Mouse (Mus musculus): ENCODE results near the gene Anapc13. TPM values are rescaled to one million over a fixed set of nuclear protein-coding genes. Genes with fewer than 3 reads are reported as not detected.

The Anapc13 gene
- total RNA-seq (2017) = 141 and 189 TPM in 2 replicates

DNA sequence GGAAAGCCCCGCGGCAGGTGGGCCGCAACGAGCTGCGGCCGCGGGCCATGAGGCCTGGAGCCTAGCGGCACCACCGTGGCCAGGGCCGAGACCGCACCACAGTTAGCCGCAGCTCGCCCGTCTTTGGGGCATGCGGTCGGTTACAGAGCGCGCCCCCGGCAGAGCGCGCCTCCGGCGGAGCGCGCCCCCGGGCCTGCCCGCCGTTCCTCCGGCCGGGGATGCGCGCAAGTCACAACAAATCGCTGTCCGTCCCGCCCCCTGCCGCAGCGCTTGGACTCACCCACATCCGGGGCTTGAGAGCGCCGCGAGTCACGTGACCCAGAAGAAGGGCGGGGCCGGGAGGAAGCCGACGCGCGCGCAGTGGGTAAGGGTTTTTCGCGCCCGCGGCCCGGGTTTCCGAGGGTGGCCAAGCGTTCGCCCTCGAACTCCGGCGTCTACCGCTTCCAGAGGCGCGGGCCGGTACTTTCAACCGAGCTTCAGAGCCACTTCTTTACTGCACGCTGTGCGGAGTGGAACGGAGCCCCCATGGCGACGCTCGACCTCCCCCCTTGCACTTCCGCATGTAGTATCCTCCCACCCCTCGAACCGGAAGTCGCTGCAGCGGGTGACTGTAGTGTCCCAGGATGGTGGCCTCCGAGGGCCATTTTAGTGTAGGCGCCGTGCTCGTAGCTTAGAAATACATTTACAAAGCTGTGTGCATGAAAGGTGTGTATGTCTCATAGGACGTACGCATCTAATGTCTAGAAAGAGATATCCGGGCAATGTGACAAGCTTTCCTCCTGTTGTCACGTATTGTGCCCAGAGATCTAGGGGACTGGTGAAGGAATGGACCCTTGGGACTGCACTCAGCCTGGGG lies at the start of gene Anapc13, which contains the start of gene Cep63:
Anapc13 (plus strand) TSS at position 314 of the 856 bp plus-strand sequence.
Cep63 (minus strand) TSS at position 552 of the 856 bp plus-strand sequence.
- peak; percentile 84 for ATAC-seq (replicated peaks; ENCODE audit: low read depth, poor library complexity, severe bottlenecking)

DNA sequence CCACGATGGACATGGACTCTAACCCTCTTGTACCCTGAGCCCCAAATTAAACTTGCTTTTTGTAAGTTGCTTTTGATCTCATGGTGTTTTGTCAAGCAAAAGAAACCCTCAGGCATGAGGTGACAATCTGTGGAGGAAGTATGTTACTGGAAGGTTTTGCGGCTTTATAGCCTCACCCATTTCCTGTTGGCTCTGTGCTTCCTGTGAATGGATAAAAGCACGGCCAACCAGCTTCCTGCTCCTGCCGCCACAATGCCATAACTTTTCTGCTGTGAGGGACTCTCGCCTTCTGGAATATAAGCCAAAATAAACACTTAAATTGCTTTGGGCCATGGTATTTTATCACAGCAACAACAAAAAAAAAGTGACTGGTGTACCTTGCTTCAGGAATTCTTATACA lies 48.6 kb upstream of the Anapc13 start:
- peak; percentile 78 for ATAC-seq (replicated peaks; ENCODE audit: low read depth, poor library complexity, severe bottlenecking)

DNA sequence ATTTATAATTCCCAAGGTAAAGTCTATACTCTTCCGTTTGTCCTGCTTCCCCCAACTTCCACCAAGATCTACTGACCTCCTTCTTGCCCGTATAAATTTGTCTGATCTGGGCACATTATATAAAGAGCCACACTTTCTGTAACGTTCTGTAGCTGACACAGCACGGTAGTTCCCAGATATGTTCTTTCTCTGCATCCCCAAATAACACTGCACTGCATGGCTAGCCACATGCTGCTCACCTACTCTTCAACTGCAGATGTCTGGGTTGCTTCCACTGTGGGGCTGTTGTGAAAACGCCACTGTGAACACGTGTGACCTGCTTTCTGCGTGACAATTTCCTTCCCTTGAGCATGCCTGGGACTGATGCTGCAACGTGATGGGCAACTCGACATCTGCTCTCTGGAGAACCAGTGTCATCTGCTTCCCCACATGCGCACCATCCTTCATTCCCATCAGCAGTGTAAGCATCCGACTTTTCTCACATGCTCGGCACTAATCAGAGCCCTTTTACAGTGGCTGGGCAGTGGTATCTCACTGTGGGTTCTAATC lies 44.1 kb upstream of the Anapc13 start:
- no peak for ATAC-seq (replicated peaks; ENCODE audit: low read depth, poor library complexity, severe bottlenecking)

DNA sequence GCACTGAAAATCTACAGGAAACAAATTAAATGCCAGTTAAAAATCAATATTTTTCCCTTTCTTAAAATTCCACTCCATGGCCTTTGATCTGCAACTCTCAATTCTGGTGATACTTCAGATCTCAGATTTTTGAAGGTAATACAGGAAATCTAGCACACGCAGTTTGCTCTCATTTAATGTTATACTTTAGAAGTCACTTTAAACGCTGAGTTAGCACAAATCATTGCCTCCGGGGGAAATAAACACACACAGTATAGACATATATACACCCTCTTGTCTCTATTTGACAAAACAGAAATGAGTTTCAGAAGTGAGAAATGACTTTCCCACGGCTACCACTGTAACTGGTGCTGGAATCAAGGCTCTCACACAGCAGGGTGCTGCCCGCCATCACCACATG lies 38.7 kb upstream of the Anapc13 start:
- ATAC-seq (replicated peaks; ENCODE audit: low read depth, poor library complexity, severe bottlenecking) = no peak

DNA sequence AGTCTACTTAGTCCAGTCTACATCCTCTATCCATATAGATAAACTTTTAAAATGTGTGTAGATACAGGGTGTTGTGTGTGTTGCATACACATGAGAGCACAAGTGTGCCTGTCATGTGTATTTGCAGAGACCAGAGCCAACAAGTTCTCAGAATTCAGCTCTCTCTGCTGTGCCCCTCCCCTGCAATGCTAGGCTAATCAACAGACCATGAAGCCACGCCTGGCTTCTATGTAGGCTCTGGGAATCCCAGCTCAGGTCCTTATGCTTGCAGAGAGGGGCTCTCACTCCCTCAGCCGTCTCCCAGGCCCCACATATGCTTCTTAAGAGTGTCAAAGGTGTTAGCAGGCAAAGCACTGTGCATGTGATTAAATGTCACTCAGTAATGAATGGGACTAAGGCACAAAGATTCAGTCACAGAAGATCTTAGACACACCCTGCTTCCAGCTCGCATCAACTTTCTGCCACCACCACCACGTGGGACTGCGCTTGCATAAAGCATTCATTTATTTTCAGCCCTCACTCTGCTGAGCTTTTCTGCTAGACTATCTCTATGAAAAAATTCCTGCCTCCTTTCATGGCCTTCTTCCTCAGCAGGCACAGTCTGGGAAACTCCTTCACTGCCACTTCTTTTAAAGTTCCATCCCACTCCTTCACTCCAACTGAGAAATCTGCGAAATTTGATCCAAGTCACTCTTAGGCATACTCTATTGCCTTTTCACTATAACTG lies 31.3 kb upstream of the Anapc13 start:
- no peak for ATAC-seq (replicated peaks; ENCODE audit: low read depth, poor library complexity, severe bottlenecking)

DNA sequence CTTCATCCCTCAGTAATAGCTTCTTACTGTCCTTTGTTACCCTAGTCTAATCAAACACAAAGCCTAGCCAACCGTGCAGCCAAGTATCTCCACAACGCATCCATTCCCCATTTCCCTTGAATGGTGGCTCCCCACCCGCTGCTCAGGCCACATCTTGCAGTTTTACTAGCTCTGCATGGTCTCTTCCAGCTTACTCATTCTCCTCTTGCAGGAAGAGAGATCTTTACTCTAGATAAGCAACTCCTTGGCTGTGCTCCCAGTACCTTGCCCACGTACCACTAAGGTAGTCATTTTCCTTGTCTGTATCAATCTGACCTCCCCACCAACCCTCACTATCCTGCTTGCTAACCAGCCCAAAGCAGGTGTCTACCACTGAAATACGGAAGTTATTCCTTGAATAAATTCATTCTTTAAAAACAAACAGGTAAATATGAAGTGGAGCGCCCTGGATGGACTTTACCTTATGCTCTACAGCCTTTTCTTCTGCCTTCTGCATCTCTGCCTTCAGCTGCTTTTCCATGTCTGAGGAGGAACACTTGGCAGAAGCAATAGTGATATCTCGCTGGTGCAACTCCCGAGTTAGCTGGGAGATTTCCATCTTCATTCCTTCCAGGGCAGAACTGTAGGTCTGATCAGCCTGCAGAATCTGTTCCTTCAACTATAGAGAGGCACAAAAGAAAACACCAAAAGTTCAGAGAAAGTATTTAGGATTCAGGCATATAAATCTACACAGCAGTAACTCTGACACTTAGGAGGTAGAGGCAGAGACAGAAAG lies 30.2 kb upstream of the Anapc13 start:
- ATAC-seq (replicated peaks; ENCODE audit: low read depth, poor library complexity, severe bottlenecking) = no peak

DNA sequence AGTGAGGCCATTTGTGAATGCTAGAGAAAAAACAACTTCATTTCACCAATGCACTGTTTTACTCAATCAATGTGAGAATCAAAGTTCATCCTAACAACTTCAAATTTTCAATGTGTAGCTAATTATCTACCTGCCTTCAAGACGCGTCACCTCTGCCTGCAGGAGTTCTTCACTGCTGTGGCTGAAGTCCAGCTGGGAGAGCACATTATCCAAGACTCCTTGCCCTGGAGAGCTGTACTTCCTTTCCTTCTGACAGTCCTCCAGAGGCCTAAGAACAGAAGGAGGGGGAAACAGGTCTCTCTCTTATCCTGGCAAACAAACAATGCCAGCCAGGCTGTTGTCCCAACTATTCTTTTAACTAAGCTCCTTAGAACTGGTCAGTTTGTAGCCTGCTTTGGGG lies 24.9 kb upstream of the Anapc13 start:
- ATAC-seq (replicated peaks; ENCODE audit: low read depth, poor library complexity, severe bottlenecking) = no peak

DNA sequence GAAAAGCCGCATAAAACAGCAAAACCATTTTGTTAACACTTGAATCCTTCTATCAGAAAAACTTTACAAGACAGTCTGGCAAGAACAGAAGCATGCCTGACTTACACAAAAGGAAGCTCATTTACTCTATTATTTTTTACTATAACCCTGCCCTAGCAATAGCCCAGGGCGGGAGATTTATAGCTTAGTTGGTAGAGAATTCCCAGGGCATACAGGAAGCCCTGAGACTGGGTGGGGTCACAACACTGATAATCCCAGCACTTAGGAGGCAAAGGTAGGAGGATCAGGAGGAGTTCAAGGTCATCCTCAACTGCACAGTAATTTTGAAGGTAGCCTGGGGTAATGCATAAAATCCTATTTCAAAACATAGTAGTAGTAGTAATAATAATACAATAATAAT lies 24.4 kb upstream of the Anapc13 start:
- ATAC-seq (replicated peaks; ENCODE audit: low read depth, poor library complexity, severe bottlenecking) = no peak

DNA sequence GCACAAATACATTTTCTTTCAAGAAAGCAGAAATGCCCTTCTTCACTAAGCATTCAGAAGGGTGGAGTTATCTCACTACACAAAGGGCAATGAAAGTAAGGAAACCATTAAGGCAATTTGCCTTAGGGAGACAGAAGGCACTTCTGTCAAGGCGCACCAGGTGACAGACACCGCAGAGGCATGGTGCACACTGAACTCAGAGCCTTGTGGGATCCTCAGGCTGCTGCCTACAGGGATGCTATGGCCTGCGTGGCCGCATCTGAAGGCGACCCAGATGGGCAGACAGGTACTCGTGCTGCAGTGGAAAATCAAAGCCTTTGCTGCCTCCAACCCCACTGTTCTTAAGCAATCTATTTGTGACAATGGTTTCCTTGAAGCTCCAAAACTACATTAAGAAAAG lies 20.9 kb upstream of the Anapc13 start:
- ATAC-seq (replicated peaks; ENCODE audit: low read depth, poor library complexity, severe bottlenecking) = no peak

DNA sequence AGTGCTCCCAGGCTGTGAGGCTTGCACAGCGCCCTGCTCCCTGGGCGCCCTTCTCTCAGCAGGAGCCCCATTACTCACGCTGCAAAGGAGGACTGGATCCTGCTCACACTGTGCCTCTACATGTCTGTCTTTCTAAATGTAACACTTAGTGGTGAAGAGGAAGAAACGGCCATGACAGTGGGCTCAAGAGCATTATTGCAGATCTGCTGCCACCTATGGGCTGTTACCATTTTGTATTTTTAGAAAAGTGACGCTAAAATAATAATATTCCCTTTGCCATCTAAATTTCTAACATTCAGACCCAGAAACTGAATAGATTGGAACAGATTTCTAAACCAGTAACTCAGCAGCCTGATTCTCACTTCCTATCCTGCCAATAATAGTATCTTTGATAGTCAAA lies 18.6 kb upstream of the Anapc13 start:
- no peak for ATAC-seq (replicated peaks; ENCODE audit: low read depth, poor library complexity, severe bottlenecking)

DNA sequence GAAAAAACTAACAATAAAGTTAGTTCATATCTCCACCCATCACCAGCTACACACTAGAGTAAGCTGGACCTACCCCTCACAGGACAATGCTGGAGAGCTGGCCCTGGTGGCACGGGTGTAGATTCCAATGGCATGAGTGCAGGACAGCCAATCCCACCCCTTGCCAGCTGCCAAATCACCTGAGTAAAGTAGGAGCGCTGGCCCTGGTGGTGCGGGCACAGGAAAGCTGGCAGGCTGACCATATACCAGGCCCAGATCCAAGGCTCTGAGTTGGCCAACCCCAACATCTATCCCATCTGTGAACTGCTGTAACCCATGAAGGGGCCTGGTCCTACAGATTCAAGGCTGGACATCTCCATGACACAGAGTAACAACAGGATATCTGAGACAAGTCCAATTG lies 16.9 kb upstream of the Anapc13 start:
- no peak for ATAC-seq (replicated peaks; ENCODE audit: low read depth, poor library complexity, severe bottlenecking)

DNA sequence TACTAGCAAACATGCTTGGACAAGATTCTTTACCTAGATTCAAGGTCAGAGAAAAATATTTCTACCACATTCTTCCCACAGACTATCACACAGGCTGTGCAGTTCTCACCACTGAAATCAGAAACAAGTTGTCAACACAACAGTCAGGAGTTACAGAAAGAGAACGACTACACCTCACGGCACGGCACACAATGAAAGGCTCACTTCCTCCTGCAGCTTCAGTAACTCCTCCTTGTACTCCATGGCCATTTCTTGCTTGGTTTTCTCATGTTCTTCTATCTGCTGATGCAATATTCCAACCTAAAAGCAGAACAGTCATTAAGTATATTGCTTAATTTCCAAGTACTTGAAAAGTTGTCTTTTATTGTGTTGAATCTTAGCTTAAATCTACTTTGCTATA lies 11.0 kb upstream of the Anapc13 start:
- ATAC-seq (replicated peaks; ENCODE audit: low read depth, poor library complexity, severe bottlenecking) = peak; percentile 71

DNA sequence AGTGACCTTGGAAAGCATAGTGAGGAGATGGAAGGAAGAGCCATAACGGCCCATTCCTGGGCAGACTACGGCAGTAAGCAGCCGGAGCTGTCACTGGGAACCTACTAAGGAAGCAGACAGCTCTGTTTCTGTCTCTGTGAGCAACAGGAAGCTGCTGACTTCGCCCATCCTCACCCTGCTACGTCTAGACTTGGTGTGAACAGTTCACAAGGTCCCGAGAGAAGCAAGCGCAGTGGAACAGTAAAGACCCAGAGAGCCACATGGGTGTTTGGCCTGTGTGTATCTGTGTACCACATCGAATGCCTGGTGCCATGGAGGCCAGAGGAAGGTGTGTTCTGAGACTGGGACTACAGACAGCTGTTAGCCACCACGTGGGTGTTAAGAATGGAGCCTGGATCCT lies 9.8 kb upstream of the Anapc13 start:
- no peak for ATAC-seq (replicated peaks; ENCODE audit: low read depth, poor library complexity, severe bottlenecking)

DNA sequence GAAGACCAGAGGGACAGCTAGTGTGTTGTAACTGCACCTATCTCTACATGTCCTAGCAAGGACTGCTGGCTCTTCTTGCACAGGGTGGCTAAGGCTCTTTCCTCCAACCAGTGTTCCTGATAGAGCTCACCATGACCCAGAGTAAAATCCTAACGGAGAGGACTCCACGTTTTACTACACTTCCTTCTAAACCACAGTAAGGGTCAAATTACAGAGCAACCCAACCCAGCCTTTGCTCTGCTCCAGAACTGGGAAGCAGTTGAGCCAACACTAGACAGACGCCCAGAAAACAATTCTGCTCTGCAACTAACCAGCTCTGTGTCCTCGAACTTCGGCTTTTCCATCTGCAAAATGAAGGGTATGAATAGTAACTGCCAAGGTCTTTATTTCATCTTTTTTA lies 4.7 kb upstream of the Anapc13 start:
- ATAC-seq (replicated peaks; ENCODE audit: low read depth, poor library complexity, severe bottlenecking) = no peak

DNA sequence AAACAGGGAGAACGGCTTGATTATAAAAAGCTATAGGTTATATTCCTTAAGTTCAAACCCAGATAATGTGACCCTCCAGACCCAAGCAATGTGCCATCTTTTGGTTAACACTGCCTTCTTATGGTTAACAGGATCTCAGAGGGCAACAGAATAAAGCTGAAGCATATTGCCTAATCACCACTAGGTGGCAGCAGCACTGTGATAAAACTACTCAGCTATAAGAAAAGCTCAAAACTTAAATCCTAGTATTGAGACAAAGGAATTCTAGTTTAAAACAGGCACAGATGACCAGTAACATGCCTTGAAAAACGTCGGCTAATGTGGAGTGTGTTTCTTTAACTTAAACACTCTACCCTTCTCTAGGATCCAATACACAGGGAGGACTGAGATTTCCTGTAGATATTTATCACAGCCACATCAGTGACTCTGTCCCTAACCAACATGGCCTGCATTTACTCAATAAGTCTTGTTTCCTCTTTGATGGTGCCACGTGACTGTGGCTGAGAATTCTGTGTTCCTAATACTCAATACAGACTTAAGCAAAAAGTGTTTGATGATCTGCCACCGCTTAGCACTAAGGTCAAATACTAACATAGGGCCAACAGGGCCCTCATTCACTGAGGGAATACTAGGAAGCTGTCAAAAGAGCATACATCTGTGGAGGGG lies 3.8 kb upstream of the Anapc13 start:
- ATAC-seq (replicated peaks; ENCODE audit: low read depth, poor library complexity, severe bottlenecking) = peak; percentile 27; the same call in 1 of the 2 replicates

DNA sequence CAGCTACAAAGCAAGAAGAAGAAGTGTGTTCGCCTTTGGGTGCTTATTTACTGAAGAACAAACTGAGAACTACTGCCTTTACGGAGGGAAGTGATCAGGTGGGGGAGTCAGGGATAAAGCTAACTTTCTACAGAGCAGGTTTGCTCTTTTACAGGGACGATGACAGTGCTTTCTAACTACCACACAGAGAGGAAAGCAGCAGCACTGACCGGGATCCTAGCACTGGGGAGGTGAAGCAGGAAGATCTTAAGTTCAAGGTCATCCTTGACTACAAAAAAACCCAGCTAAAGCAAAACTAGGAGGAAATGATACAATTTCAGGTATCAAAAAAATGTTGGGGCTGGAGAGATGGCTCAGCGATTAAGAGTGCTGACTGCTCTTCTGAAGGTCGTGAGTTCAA lies 3.2 kb upstream of the Anapc13 start:
- ATAC-seq (replicated peaks; ENCODE audit: low read depth, poor library complexity, severe bottlenecking) = no peak

DNA sequence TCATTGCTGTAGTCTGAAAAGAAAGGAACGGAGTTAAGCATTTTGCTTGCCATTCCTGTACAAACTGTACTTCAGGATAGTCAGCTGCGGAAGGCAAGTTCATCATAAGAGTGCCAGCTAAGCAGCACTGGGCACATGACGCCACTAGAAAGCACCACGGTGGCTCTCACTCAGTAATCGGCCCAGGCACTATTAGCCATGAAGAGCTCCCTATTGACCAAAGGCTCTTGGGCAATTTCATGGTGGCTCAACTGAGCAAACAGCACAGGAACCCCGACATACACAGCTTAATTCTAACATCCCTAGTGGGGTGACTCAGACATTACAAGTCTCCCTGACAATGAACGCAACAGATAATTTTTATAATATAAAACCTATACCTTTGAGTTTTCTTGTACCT lies 2.5 kb upstream of the Anapc13 start:
- ATAC-seq (replicated peaks; ENCODE audit: low read depth, poor library complexity, severe bottlenecking) = no peak

DNA sequence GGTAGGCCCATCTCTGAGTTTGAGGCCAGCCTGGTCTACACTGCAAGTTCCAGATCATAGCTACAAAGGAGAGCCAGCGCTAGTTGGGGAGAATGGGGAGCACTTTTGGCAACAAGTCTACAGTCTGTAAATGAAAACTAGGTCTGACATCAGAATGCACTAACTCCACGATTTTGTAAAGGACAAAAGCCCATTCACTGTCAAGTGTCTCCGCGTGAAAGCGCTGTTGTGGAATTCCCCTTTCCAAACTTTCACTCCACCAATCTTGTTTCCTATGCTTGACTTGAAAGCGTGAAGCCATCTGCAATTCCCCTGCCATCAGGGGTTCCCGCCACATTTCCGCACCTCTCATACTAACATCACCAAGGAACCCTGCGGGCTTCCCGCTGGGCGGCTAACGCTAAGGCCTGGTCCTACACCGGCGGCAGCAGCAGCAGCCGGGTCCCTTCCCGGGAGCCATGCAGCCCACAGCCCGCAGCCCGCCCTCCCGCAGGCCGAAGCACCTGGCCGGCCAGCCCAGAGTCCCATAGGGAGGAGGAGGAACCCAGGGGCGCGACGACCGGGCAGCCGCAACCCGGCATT lies 604 bp upstream of the Anapc13 start:
- ATAC-seq (replicated peaks; ENCODE audit: low read depth, poor library complexity, severe bottlenecking) = no peak; the same call in 1 of the 2 replicates

DNA sequence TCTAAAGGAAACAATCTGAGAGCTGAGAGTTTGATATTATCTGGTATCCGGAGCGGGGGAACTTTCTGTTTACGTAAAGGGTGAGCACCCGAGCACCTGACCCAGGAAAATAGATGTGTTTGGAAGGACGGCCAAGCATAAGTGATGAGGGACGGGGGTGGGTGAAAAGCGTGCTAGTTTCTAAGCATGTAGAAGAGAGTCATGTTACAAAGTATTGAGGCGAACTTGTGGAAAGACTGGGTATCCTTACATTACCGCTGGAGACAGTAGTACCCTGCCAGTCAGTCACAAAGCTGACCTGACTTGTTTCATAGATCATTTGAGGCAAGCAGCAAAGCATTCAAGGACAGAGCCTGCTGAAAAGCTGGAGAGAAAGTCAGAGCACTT lies 736 bp downstream of the Anapc13 start:
- peak; percentile 2; the same call in 1 of the 2 replicates for ATAC-seq (replicated peaks; ENCODE audit: low read depth, poor library complexity, severe bottlenecking)
